Mouse (Mus musculus): Measurements from ENCODE around the gene Sdc1. TPM values are rescaled to one million over a fixed set of nuclear protein-coding genes. Genes with fewer than 3 reads are reported as not detected.

Sdc1 gene
- total RNA-seq, 2 experiments from 2014 or later, result 5.2 to 6.6 TPM

DNA sequence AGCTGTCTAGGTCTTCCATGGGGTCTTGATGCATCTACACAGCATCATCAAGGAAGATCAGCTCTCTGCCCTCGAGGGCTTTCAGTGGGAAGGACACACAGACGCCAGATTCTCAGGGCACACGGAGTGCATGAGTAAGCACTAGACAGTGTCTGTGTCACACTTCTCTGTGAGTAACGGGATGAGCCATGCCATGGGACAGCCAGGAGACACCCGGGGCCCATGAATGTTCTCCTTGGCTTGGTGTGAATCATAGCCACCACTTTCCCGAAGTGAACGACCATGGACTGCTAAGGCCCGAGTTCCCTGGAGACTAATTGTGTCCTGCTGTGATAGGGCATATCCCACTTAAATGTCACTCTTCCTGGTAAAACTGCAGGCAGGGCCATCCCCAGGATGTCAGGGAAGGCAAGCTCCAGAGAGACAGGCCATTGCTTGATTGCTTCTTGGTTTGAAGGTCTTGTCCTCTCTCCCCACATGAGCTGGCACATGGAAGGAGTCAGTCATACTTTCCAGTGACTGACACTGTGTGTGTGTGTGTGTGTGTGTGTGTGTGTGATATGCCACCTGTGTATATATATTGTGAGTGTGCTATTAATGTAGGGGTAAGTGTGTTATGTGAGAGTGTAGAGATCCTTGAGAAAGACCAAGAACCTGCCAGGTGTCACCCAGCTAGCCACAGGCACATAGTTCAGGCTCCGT lies 56.0 kb downstream of the Sdc1 start:
- no peak for DNase-seq

DNA sequence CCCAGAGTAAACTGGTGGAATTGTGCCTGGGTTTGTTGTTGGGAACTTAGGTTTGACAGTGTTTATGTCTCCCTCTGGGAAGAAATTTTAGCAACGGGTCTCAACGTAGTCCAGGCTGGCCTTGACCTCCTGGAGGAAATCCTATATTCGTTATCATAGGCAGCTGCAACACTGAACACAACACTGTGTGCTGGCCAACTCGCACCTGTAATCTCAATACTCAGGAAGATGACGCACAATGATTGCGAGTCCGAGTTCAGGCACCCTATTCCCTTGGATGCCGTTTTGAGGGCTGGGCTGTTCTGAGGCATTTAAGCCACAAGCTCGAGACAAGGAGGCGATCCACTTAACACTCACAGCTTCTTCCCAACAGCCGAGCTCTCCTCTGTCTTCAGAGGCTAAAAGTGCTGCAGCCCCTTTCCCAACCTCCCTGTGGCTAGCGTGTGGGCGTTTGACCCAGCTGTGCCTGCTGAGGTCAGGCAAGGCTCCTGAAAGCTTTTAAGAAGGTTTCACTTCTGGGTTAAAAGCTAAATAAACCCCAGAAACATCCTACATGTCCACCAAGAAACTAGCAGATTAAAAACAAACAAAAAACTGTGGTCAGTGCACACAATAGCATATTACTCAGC lies 58.0 kb downstream of the Sdc1 start:
- no peak for DNase-seq

DNA sequence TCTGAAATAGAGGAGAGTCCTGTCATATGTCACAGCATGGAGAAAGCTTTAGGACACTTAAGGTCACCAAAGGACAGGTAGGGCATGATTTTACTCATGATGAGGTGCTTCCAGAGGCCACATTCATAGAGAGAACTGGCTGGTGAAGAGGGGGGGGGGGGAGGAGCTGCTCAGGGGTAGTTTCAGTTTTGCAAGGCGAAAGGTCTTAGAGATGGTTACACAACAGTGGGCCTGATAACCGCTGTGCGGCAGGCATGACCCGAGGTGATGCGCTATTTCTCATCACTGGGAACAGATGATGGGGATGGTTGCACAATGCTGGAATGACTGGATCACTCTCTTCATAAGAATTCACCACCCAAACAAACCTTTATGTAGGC lies 58.5 kb downstream of the Sdc1 start:
- no peak for DNase-seq

DNA sequence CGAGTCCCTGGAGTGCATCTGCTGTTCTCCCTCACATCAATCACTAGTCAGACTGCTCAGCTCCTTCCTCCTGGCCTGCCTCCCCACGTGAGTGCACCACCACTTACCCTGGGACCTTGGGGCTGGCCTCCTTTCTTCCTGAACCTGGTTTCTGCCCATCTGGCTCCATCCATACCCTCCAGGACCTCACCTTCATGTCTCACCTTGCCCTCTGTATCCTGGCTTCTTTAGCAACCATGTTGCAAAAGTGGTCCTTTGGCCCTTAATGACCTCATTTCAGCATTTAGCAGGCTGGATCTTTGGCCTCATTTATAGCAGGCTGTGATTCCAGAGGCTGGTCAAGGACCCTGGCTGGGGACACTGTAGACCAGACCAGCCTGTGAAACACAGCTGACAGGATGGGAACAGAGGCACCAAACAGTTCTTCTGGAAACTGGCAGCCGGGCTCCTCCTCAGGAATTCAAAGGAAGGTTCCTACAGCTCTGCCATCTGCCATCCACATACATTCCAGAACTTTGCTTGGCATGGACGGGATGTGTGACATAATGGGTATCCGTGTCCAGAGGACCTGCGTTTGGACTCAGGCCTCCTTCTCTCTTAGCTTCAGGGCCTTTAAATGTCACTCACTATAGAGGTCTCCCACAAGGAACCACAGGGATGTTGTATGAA lies 60.0 kb downstream of the Sdc1 start:
- DNase-seq, result no peak

DNA sequence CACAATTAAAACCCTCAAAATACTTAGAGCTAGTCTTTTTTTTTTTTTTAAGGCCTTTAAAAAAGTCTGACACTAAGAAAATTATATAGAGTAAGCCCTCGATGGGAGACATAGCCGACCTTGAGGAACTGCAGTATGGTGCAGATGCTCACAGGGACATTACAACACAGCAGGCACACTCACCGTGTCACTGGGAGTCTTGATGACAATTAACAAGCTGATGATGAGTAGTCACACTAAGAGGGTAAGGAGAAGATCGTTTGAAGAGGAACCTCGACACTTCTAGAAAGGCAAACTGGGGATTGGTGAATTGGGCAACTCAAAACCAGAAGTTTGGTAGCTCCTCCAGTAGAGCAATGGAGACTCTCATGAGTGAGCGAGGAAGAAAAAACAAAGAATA lies 60.6 kb downstream of the Sdc1 start:
- no peak for DNase-seq

DNA sequence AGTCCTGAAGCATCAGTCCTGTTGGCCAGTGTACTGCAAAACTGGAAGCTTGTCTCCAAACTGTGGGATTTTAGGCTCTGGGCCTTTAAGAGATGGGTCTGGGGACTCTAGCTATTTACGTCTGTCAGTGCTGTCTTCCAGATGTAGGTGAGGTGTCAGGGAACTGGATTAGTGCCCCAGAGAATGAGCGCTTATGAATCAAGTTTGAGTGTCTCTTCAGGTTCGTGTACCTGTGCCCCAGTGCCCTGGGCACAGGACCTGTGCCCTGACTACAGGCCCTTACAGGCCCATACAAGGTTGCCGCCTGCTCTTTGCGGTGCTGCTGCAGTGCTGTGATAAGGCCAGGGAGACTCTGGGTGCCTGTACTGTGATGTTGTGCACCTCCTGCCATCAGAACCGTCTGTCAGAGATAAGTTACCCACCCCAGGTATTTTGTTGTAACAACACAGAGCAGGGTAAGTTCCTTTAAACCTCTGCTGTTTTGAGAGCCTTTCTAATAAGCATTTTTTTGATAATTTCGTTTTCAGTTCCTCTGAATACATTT lies 69.7 kb downstream of the Sdc1 start:
- DNase-seq, result no peak

DNA sequence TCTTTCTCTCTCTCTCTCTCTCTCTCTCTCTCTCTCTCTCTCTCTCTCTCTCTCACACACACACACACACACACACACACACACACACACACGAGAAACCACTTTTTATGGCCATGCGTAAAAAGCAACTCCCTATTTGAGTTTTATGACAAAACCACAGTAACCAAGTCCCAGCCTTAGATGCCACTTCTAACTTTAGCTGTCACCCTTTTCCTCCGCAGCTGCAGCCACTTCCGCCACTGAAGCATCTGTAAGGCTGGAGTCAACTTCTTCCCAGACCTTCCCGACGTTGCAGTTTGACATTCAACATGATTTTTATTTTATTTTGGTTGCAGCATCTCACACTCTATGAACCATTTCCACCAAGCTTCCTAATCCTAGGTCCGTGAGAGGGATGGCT lies 71.6 kb downstream of the Sdc1 start:
- DNase-seq, result no peak

Other genes starting within 250 kb of the Sdc1 start
- not detected for gene Slc7a15, start 172.3 kb upstream of the Sdc1 start, total RNA-seq (2021)
- 100 to 1,000 TPM; 141 to 144 TPM for gene Pum2, start 97.2 kb upstream of the Sdc1 start, total RNA-seq (2021)
- gene Laptm4a, start 150.3 kb downstream of the Sdc1 start, total RNA-seq (2021), result 100 to 1,000 TPM; 366 to 407 TPM
- not detected for gene Matn3, start 176.6 kb downstream of the Sdc1 start, total RNA-seq (2021)
- 10 to 100 TPM; 10.2 to 10.5 TPM for gene Wdr35, start 202.6 kb downstream of the Sdc1 start, total RNA-seq (2021)

Measured in heart, adult 18-20 months (tissue).